Mouse (Mus musculus): Measurements from ENCODE around the gene Magi1.
"Not testable (repeated sequence)": the region's sequence is repeated elsewhere in the genome, so short reads cannot be mapped to it uniquely, and the experiment has no call there.

The Magi1 gene

DNA sequence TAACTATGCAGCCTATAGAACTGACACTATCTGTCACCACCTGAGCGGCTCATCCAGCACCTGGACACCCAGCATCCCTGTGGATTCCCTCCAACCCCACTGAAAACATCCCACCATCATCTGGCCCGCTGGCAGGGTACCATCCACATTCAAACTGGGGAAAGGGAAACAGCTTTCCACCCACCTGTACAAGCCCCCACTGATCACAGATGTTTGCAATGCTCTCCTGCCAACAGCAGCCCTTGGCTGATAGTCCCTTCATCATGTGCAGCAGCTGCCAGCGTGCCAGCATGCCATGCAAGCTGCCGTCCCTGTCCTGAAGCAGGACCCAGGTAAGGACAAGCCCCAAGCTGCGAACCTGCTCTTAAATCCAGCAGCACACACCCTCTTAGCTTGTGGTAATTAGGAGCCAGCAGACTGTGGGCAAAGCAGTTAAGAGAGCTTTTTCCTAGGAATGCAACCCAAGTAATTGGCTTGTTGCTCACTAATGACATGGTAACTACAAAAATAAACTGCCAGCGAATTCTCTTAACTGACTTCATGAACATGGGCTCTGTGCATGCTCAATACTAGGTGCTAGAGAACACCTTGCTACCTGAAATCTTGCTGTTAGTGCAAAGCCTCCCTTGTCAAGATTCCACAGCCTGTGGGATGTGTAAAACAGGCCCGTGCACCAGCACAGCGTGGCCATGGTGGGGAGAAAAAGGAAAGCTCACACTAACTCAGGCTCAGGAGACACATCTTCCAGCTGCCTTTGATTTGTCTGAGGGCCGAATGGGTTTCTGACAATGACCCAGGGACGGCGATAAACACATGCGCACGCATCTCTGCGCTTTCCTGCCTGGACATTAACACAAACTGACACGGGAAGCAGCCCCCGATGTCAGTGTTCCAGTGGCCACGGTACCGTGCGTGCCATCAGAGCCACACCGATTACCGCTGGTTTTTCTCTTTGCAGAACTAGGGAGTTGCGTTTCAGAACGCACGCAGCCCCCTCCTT lies 568.2 kb downstream of the Magi1 start:
- DNase-seq (ENCODE audit: extremely low read depth, insufficient read length, low spot score), result no peak

DNA sequence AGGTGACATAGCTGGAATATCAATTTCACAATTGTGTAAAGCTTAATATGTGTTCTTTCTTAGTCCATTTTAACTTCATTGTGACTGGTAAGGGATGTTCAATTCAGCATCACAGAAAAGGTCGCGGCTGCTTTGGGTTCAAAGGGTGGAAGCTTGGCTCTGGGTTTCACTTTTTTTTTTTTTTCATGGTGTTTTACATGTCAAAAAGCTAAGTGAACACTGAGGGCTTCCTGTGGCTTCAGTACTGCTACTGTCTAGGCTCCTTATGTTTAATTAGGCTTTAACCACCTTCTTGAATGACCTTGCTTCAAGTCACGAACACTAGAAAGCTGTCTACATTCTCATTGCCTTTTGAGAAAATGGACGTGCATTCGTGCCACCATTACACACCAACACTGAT lies 579.4 kb downstream of the Magi1 start:
- no peak for DNase-seq (ENCODE audit: extremely low read depth, insufficient read length, low spot score)

DNA sequence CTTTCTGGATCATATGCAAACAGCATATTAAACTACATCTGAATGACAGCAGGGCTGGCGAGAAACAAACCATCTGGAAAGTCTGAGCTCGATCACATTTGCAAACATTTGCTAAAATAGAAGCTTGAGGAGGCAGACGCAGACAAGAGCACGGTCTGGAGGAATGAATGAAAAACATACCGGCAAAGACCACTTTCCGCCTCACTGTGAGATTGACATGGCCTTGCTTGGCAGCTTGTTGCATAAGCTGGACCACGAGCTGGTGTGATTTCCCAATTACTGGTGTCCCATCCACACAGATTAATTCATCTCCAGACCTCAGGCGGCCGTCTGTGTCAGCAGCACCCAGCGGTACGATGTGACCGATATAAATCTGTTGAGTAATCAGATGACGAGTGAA lies 584.3 kb downstream of the Magi1 start:
- DNase-seq (ENCODE audit: extremely low read depth, insufficient read length, low spot score), result no peak

DNA sequence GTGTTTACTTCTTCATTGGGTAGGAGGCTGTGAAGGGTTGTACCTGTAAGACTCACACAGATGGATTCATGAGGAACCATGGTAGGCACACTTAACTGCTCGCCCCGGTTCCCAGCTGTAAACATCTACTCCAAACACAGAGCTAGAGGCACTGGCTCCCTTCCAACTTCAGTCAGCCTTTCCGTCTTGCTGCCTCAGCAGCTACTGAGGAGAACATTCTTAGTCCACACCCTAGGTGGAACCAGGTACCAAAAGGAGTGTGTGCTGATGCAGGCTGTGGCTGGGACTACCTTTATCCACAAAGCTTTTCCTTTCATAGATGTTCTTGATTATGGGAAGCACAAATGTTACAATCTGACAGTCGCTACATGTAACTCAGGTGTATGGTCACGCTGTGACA lies 585.8 kb downstream of the Magi1 start:
- no peak for DNase-seq (ENCODE audit: extremely low read depth, insufficient read length, low spot score)

DNA sequence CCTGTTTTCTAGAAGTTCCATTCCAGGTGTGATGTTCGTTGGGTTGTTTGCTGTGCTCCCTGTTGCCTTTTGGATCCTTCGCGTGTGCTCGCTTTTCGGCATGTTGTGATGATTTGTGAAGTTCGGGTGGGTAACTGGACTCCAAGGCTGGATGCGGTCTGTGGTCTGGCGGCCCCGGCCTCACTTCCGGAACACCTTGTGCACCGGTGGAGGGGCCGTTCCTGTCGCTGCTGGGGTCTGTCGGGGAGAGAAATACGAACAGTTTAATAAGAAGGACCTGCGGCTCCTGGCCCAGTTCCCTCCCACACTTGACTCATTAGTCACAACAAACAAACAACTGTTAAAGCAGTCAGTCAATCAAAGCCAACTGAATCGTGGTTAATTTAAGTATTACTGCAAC lies 605.0 kb downstream of the Magi1 start:
- peak; percentile 7 for DNase-seq (ENCODE audit: extremely low read depth, insufficient read length, low spot score)

DNA sequence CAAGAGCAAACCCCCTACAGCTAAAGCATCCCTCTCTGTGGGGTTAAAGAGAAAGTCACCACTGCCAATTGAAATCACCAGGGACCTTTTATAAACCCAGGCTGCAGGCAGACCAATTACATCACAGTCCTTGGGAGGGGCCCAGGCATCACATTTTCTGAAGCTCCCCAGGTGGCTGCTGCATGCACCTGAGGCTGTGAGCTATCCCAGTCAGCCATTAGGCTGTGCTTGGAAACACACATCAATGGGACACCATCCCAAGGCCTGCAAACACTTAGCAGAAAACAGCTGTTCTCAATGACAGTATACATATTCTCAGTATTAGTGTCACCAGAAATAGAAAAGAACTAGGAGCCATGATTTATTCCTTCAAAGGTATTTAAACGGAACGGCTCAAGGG lies 617.0 kb downstream of the Magi1 start:
- no peak for DNase-seq (ENCODE audit: extremely low read depth, insufficient read length, low spot score)

DNA sequence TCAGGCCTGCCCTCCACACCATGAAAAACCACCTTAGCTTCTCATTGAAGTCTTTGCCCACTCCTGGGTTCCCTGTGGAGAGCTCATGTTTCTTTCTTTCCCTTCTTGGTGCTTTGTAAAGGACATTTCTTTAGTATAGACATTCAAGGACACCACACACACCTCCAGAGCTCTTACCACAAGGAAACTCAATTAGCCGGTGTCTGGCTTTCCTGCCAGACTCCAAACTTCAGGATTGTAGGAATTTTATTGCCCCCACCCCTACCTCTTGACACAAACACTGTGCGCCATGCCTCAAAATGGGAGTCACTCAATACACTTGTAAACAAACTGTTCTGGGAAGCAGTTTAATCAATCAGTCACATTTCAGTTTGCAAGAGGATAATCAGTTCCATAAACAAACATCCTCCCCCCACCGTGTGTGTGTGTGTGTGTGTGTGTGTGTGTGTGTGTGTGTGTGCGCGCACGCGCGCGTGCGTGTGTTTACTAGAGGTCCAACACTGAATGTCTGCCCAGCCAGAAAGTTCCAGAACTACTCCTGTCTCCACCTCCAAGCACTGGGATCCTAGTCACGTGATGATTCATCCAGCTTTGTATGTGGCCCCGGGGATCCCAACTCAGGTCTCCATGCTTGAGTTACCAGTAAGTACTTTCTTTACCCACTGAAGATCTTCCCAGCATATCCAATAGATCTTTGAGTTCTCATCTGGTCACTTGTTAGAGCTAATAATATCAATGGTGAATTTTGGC lies 618.5 kb downstream of the Magi1 start:
- DNase-seq (ENCODE audit: extremely low read depth, insufficient read length, low spot score), result no peak

DNA sequence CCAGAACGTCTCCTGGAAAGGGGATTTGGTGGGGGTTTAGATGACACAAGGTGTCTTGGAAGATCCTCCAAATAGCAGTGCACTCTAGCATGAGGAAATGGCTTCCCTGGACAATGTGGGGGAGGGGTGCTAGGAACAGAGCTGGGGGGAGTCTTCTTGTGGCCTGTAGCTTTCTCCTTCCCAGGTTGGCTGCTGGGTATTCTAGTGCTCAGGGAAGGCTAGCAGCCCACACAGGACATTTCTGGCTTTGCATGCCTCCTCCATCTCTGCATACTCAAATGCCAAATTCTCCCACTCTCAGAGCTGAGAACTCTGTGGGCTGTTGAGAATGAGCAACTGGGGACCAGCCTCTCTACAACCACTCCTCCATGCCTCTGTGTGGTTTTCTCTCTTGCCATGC lies 622.6 kb downstream of the Magi1 start:
- DNase-seq (ENCODE audit: extremely low read depth, insufficient read length, low spot score), result no peak

DNA sequence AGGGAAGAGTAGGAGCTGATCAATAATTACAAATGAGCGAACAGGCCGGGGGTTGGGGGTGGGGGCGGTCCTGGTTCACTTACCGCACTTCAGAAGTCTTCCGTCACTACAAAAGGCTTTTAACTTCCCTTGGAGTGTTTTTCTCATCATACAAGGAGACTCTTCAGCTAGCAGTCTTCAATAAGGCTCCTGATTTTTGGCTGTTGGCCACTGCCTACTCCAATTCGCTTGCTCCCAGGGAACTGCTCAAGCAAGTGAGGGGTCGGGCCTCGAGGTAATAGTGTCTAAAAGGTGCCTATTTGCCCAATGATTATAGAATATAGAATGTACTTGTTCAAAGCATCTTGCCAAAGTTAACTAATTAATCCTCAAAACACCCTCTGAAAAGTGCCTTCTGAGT lies 624.2 kb downstream of the Magi1 start:
- DNase-seq (ENCODE audit: extremely low read depth, insufficient read length, low spot score), result no peak

DNA sequence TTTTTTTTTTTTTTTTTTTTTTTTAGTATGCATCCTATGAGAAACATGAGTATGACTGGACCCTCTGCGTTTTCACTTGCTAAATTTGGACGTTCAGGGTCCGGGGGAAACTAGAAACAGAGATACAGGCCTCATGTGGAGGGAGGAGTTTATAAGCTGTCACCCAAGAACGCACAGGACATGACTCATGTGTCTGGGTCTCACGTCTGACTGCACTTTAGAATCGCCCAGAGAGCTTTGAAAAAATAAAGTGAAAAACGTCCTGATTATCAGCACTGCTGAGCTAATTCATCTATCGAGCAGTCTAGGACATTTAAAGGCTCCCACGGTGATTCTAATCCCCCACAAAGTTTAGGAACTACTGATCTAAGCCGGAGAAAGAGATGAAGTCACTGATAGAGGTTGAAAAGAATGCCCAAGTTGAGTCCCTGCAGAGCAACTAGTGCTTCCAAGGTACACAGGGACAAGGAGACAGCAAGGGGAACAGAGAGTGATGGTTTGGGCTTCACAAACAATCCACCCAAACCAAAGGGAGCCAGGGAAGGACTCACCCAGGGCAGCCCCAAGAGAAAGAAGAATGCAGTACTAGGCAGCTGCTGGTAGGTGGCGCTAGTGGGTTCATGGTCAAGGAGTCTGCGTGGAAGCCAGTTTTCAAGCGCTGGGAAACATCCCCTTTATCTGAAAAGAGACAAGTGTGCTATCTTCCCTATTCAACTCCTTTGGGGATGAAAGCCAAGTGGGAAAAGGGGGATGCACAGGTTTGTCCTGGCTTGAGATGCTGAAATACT lies 626.3 kb downstream of the Magi1 start:
- DNase-seq (ENCODE audit: extremely low read depth, insufficient read length, low spot score), result peak; percentile 21

DNA sequence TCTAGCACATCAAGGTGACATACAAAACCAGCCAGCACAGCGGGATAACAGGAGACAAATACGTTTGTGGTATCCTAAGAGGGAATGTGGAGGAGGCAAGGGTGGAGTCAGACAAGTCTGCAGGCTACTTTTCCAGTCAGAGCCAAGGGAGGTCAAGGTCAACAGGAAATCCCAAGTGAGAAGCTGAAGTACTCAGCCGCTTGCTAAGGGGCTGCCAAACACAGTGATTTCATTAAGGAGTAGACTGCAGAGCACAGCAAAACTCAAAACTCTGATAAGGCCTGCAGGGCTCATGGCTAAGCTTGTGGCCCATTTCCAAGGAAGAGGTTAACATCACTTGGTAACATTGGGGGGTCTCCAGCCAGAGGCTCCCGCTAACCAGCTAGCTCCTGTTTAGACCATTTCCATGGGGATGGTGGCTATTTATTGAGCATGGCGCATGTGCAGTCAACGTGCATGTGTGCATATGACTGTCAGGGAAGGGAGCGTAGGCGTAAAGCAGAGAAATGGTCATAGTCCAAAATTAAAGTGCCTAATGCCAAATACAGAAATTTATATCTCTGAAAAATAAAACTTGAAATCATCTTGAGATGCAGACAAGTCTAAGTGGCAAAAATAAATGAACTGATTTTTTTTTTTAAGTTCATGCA lies 635.0 kb downstream of the Magi1 start:
- no peak for DNase-seq (ENCODE audit: extremely low read depth, insufficient read length, low spot score)

DNA sequence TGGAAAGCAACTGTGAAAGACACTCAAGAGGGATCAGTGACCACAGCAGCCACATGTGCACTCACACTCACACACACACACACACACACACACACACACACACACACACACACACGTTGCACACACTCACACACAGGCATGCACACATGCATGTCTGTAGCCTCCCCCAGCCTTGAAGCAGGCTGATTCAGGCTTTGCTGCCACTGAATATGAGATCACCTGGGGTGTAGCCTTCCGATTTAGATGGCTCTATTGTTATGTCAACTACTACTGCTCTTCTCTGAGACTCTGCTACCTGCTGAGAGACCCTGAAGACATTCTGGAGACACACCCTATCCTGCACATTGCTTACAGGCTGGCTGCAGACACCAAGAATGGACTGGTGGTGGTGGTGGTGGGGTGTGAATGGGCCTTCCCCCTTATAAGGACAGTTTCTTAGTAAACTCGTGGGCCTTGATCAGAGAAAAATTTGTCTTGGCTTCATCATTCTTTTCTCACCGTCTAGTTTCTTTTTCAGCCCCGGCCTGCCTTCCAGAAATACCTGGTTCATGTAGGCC lies 653.9 kb downstream of the Magi1 start:
- DNase-seq (ENCODE audit: extremely low read depth, insufficient read length, low spot score), result not testable (repeated sequence)

DNA sequence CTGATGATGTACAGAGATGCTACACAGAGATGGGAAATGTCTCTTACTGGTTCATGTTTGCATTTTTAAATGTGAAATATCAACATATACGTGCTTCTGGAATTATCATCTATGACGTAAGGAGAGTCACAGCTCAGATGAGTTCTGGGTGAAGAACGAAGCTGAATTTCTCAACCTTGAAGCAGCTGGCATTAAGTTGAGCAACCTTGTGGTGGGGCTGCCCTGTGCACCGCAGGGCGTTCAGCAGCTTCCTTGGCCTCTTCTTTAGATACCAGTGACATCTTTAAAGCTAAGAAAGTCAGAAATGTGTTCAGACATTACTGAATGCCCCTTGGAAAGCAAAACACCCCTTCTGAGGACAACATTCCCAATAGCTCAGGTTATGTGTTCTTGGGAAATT lies 656.5 kb downstream of the Magi1 start:
- no peak for DNase-seq (ENCODE audit: extremely low read depth, insufficient read length, low spot score)

Measured in 3134 (cell line).